Mouse (Mus musculus): Measurements from ENCODE around the gene Wwtr1. TPM values are rescaled to one million over a fixed set of nuclear protein-coding genes. Genes with fewer than 3 reads are reported as not detected.

The Wwtr1 gene
- 1.3 and 4.0 TPM in 2 replicates for polyA plus RNA-seq (2011; ENCODE audit: insufficient read depth, insufficient read length, low replicate concordance, missing spikeins)

- WGBS = under 1% methylated on average over 36 of the region's 36 CpGs
- no peak within 1 kb of the TSS for H3K4me3 ChIP-seq (replicated peaks; ENCODE audit: control insufficient read depth, low read depth, low read length)
- H3K4me1 ChIP-seq (ENCODE audit: control insufficient read depth, insufficient read depth, low read length) = no peaks in the 10 kb centered on the region
- no peak for TF ChIP-seq CTCF (IDR thresholded peaks at IDR 0.05; ENCODE audit: control insufficient read depth, insufficient read depth, low read length)
- TF ChIP-seq POLR2A (IDR thresholded peaks at IDR 0.05; ENCODE audit: borderline replicate concordance, control insufficient read depth, low read depth, low read length) = no peak
- no peak within 1 kb of the TSS; the same call in 1 of the 2 replicates for H3K27ac ChIP-seq (ENCODE audit: control insufficient read depth, insufficient read depth, low read depth, low read length, poor library complexity)
These were observed at the start of gene Wwtr1 for GRCm38 (mm10) chr3:57575660-57576055. Wwtr1 (minus strand) TSS chr3:57575910.

GRCm38 (mm10) chr3:57619718-57620117 is 44.0 kb upstream of the Wwtr1 start:
- no peaks in the 10 kb centered on the region for H3K4me1 ChIP-seq (ENCODE audit: control insufficient read depth, insufficient read depth, low read length)
- no peak for TF ChIP-seq POLR2A (IDR thresholded peaks at IDR 0.05; ENCODE audit: borderline replicate concordance, control insufficient read depth, low read depth, low read length)
- no peak for TF ChIP-seq CTCF (IDR thresholded peaks at IDR 0.05; ENCODE audit: control insufficient read depth, insufficient read depth, low read length)
- no peak overlapping the region for H3K4me3 ChIP-seq (replicated peaks; ENCODE audit: control insufficient read depth, low read depth, low read length)
- WGBS = 61% methylated on average over 4 of the region's 4 CpGs
- no peak overlapping the region for H3K27ac ChIP-seq (ENCODE audit: control insufficient read depth, insufficient read depth, low read depth, low read length, poor library complexity)

GRCm38 (mm10) chr3:57615652-57616051 is 39.9 kb upstream of the Wwtr1 start:
- no peak overlapping the region for H3K4me3 ChIP-seq (replicated peaks; ENCODE audit: control insufficient read depth, low read depth, low read length)
- no peaks in the 10 kb centered on the region for H3K4me1 ChIP-seq (ENCODE audit: control insufficient read depth, insufficient read depth, low read length)
- no peak for TF ChIP-seq POLR2A (IDR thresholded peaks at IDR 0.05; ENCODE audit: borderline replicate concordance, control insufficient read depth, low read depth, low read length)
- TF ChIP-seq CTCF (IDR thresholded peaks at IDR 0.05; ENCODE audit: control insufficient read depth, insufficient read depth, low read length) = no peak
- no peak overlapping the region for H3K27ac ChIP-seq (ENCODE audit: control insufficient read depth, insufficient read depth, low read depth, low read length, poor library complexity)
- WGBS = 86% methylated on average over 4 of the region's 4 CpGs

- H3K4me3 ChIP-seq (replicated peaks; ENCODE audit: control insufficient read depth, low read depth, low read length) = no peak overlapping the region
- H3K27ac ChIP-seq (ENCODE audit: control insufficient read depth, insufficient read depth, low read depth, low read length, poor library complexity) = no peak overlapping the region
- H3K4me1 ChIP-seq (ENCODE audit: control insufficient read depth, insufficient read depth, low read length) = no peaks in the 10 kb centered on the region
- TF ChIP-seq CTCF (IDR thresholded peaks at IDR 0.05; ENCODE audit: control insufficient read depth, insufficient read depth, low read length) (no peak), POLR2A (IDR thresholded peaks at IDR 0.05; ENCODE audit: borderline replicate concordance, control insufficient read depth, low read depth, low read length) (no peak)
- 53% methylated on average over 3 of the region's 3 CpGs for WGBS
These were observed 36.8 kb upstream of the Wwtr1 start for GRCm38 (mm10) chr3:57612430-57612997.

- 28% methylated on average over 7 of the region's 7 CpGs for WGBS
- no peak overlapping the region for H3K4me3 ChIP-seq (replicated peaks; ENCODE audit: control insufficient read depth, low read depth, low read length)
- H3K4me1 ChIP-seq (ENCODE audit: control insufficient read depth, insufficient read depth, low read length) = no peaks in the 10 kb centered on the region
- TF ChIP-seq POLR2A (IDR thresholded peaks at IDR 0.05; ENCODE audit: borderline replicate concordance, control insufficient read depth, low read depth, low read length) (no peak), CTCF (IDR thresholded peaks at IDR 0.05; ENCODE audit: control insufficient read depth, insufficient read depth, low read length) (no peak)
- H3K27ac ChIP-seq (ENCODE audit: control insufficient read depth, insufficient read depth, low read depth, low read length, poor library complexity) = no peak overlapping the region
These were observed 36.1 kb upstream of the Wwtr1 start for GRCm38 (mm10) chr3:57611776-57612175.

GRCm38 (mm10) chr3:57604618-57605015 is 28.9 kb upstream of the Wwtr1 start:
- no peak overlapping the region for H3K4me3 ChIP-seq (replicated peaks; ENCODE audit: control insufficient read depth, low read depth, low read length)
- H3K27ac ChIP-seq (ENCODE audit: control insufficient read depth, insufficient read depth, low read depth, low read length, poor library complexity) = no peak overlapping the region
- no peaks in the 10 kb centered on the region for H3K4me1 ChIP-seq (ENCODE audit: control insufficient read depth, insufficient read depth, low read length)
- TF ChIP-seq CTCF (IDR thresholded peaks at IDR 0.05; ENCODE audit: control insufficient read depth, insufficient read depth, low read length) (no peak), POLR2A (IDR thresholded peaks at IDR 0.05; ENCODE audit: borderline replicate concordance, control insufficient read depth, low read depth, low read length) (no peak)
- 35% methylated on average over 1 of the region's 1 CpGs for WGBS

GRCm38 (mm10) chr3:57603891-57604617 is 28.3 kb upstream of the Wwtr1 start:
- WGBS = 62% methylated on average over 5 of the region's 5 CpGs
- H3K4me1 ChIP-seq (ENCODE audit: control insufficient read depth, insufficient read depth, low read length) = no peaks in the 10 kb centered on the region
- H3K4me3 ChIP-seq (replicated peaks; ENCODE audit: control insufficient read depth, low read depth, low read length) = no peak overlapping the region
- H3K27ac ChIP-seq (ENCODE audit: control insufficient read depth, insufficient read depth, low read depth, low read length, poor library complexity) = no peak overlapping the region
- TF ChIP-seq POLR2A (IDR thresholded peaks at IDR 0.05; ENCODE audit: borderline replicate concordance, control insufficient read depth, low read depth, low read length) (no peak), CTCF (IDR thresholded peaks at IDR 0.05; ENCODE audit: control insufficient read depth, insufficient read depth, low read length) (no peak)

- Histone ChIP-seq H3K4me1 (ENCODE audit: control insufficient read depth, insufficient read depth, low read length) (no peaks in the 10 kb centered on the region), H3K4me3 (replicated peaks; ENCODE audit: control insufficient read depth, low read depth, low read length) (no peak overlapping the region), H3K27ac (ENCODE audit: control insufficient read depth, insufficient read depth, low read depth, low read length, poor library complexity) (no peak overlapping the region)
- 68% methylated on average over 4 of the region's 4 CpGs for whole genome bisulfite sequencing
- no peak for TF ChIP-seq POLR2A (IDR thresholded peaks at IDR 0.05; ENCODE audit: borderline replicate concordance, control insufficient read depth, low read depth, low read length)
- no peak for TF ChIP-seq CTCF (IDR thresholded peaks at IDR 0.05; ENCODE audit: control insufficient read depth, insufficient read depth, low read length)
These were observed 26.9 kb upstream of the Wwtr1 start for GRCm38 (mm10) chr3:57602610-57603009.
